Mouse (Mus musculus) CH12.LX (cell line): Measurements from ENCODE around the gene Cdk14. TPM values are rescaled to one million over a fixed set of nuclear protein-coding genes. Genes with fewer than 3 reads are reported as not detected.

Source experiments
- DNase-seq: peaks from one replicate; pipeline ENCODE4 v3.0.0-alpha.2; 2013; ENCODE audit errors: extremely low read depth
- H3K27ac ChIP-seq: 2 replicates; pipeline ENCODE4 v1.5.1; 2012; ENCODE audit warnings: low read depth, mild to moderate bottlenecking, control low read depth, moderate library complexity; ENCODE audit not compliant: insufficient read depth
- H3K27me3 ChIP-seq: replicated peaks from 2 replicates; pipeline ENCODE3; 2012; ENCODE audit warnings: inconsistent platforms
- H3K36me3 ChIP-seq, 2 experiments: replicated peaks in 1 of 2; 2 replicates each; pipeline versions ENCODE3 to v1.6.1; 2012; ENCODE audit warnings: inconsistent platforms in 1 of 2, low read length in 1 of 2, mild to moderate bottlenecking in 1 of 2, mixed read lengths in 1 of 2, moderate library complexity in 1 of 2; ENCODE audit not compliant: control insufficient read depth in 1 of 2, insufficient read depth in 1 of 2
- H3K4me1 ChIP-seq, 2 experiments: 2 replicates each; pipeline ENCODE4 v1.6.1; 2012; ENCODE audit warnings: inconsistent platforms in 1 of 2, moderate library complexity in 1 of 2; ENCODE audit not compliant: insufficient read depth in 2 of 2, control insufficient read depth in 1 of 2
- H3K4me2 ChIP-seq: 2 replicates; pipeline ENCODE4 v1.6.1; 2012; ENCODE audit warnings: low read depth, mild to moderate bottlenecking, control low read depth; ENCODE audit not compliant: poor library complexity, insufficient read depth, severe bottlenecking
- H3K4me3 ChIP-seq, 3 experiments: fragments of 150-350 bp in 1 of 3; sonication (generic) in 1 of 3; replicated peaks in 1 of 3; 2 replicates each; pipeline versions ENCODE3 to v1.5.1; 2011 to 2012; ENCODE audit warnings: low read depth in 2 of 3, low read length in 2 of 3, mild to moderate bottlenecking in 2 of 3, moderate library complexity in 2 of 3, control low read depth in 1 of 3, improper control_type of control experiment in 1 of 3, inconsistent platforms in 1 of 3, mixed read lengths in 1 of 3; ENCODE audit not compliant: poor library complexity in 1 of 3
- H3K79me2 ChIP-seq: replicated peaks from 2 replicates; pipeline ENCODE4 v1.6.1; 2012; ENCODE audit warnings: mild to moderate bottlenecking, moderate library complexity; ENCODE audit not compliant: control insufficient read depth, poor library complexity, insufficient read depth, severe bottlenecking; ENCODE audit errors: extremely low read depth
- H3K9ac ChIP-seq: 2 replicates; pipeline ENCODE4 v1.6.1; 2012; ENCODE audit warnings: low read depth, mild to moderate bottlenecking, control low read depth, moderate library complexity; ENCODE audit not compliant: insufficient read depth
- H3K9me3 ChIP-seq: replicated peaks from 2 replicates; pipeline ENCODE3; 2012; ENCODE audit warnings: low read length, inconsistent platforms, mixed read lengths
- CHD1 ChIP-seq: IDR thresholded peaks from 2 replicates; pipeline ENCODE4 v1.6.1; 2012; ENCODE audit warnings: low read depth, low read length, improper control_type of control experiment, inconsistent platforms
- CTCF ChIP-seq, 2 experiments: IDR thresholded peaks in 1 of 2; conservative IDR thresholded peaks in 1 of 2; 2 replicates each; pipeline ENCODE4 v1.5.1; 2011 to 2012; ENCODE audit warnings: low read depth in 2 of 2, low read length in 2 of 2, improper control_type of control experiment in 1 of 2, inconsistent platforms in 1 of 2, mild to moderate bottlenecking in 1 of 2, moderate library complexity in 1 of 2
- E2F4 ChIP-seq: IDR thresholded peaks from 2 replicates; pipeline ENCODE4 v1.6.1; 2011; ENCODE audit warnings: low read depth, low read length, improper control_type of control experiment; ENCODE audit not compliant: insufficient replicate concordance
- EP300 ChIP-seq: IDR thresholded peaks from 2 replicates; pipeline ENCODE4 v1.6.1; 2011; ENCODE audit warnings: low read length, improper control_type of control experiment
- HCFC1 ChIP-seq: IDR thresholded peaks from 2 replicates; pipeline ENCODE4 v1.6.1; 2012; ENCODE audit warnings: low read depth, mild to moderate bottlenecking, inconsistent platforms, low read length, improper control_type of control experiment
- JUND ChIP-seq: conservative IDR thresholded peaks from 2 replicates; pipeline ENCODE4 v1.6.1; 2011; ENCODE audit warnings: low read depth, low read length, improper control_type of control experiment
- KAT2A ChIP-seq: IDR thresholded peaks from 2 replicates; pipeline ENCODE4 v1.6.1; 2012; ENCODE audit warnings: low read length, improper control_type of control experiment, inconsistent platforms; ENCODE audit not compliant: insufficient replicate concordance
- MAFK ChIP-seq: IDR thresholded peaks from 2 replicates; pipeline ENCODE4 v1.6.1; 2011; ENCODE audit warnings: low read length, improper control_type of control experiment; ENCODE audit not compliant: insufficient replicate concordance
- MAX ChIP-seq: IDR thresholded peaks from 2 replicates; pipeline ENCODE4 v1.6.1; 2011; ENCODE audit warnings: low read length, improper control_type of control experiment
- MAZ ChIP-seq: IDR thresholded peaks from 2 replicates; pipeline ENCODE4 v1.6.1; 2012; ENCODE audit warnings: low read depth, mild to moderate bottlenecking, inconsistent platforms, low read length, improper control_type of control experiment, moderate library complexity
- MEF2A ChIP-seq: IDR thresholded peaks from 2 replicates; pipeline ENCODE4 v1.6.1; 2014; ENCODE audit warnings: low read depth, mild to moderate bottlenecking, inconsistent platforms, low read length, improper control_type of control experiment, borderline replicate concordance
- MXI1 ChIP-seq: IDR thresholded peaks from 2 replicates; pipeline ENCODE4 v1.6.1; 2011; ENCODE audit warnings: mild to moderate bottlenecking, low read depth, low read length, improper control_type of control experiment
- NELFE ChIP-seq: IDR thresholded peaks from 2 replicates; pipeline ENCODE4 v1.6.1; 2011; ENCODE audit warnings: low read depth, low read length, improper control_type of control experiment
- PAX5 ChIP-seq: IDR thresholded peaks from 2 replicates; pipeline ENCODE4 v1.6.1; 2012; ENCODE audit warnings: low read length, inconsistent platforms, mixed read lengths
- RCOR1 ChIP-seq: conservative IDR thresholded peaks from 2 replicates; pipeline ENCODE4 v1.6.1; 2012; ENCODE audit warnings: low read depth, mild to moderate bottlenecking, inconsistent platforms, low read length, improper control_type of control experiment
- SIN3A ChIP-seq: IDR thresholded peaks from 2 replicates; pipeline ENCODE4 v1.6.1; 2012; ENCODE audit warnings: low read length, improper control_type of control experiment, inconsistent platforms
- SMC3 ChIP-seq: IDR thresholded peaks from 2 replicates; pipeline ENCODE4 v1.6.1; 2011; ENCODE audit warnings: low read depth, low read length, improper control_type of control experiment
- TCF12 ChIP-seq: IDR thresholded peaks from 2 replicates; pipeline ENCODE4 v1.6.1; 2014; ENCODE audit warnings: low read depth, mild to moderate bottlenecking, inconsistent platforms, low read length, improper control_type of control experiment
- UBTF ChIP-seq: IDR thresholded peaks from 2 replicates; pipeline ENCODE4 v1.6.1; 2012; ENCODE audit warnings: low read depth, mild to moderate bottlenecking, inconsistent platforms, low read length, improper control_type of control experiment, moderate library complexity
- USF1 ChIP-seq: IDR thresholded peaks from 2 replicates; pipeline ENCODE4 v1.6.1; 2014; ENCODE audit warnings: low read depth, mild to moderate bottlenecking, inconsistent platforms, low read length, improper control_type of control experiment
- USF2 ChIP-seq: conservative IDR thresholded peaks from 2 replicates; pipeline ENCODE4 v1.6.1; 2011; ENCODE audit warnings: low read depth, low read length, improper control_type of control experiment
- ZC3H11A ChIP-seq: IDR thresholded peaks from 2 replicates; pipeline ENCODE4 v1.6.1; 2012; ENCODE audit warnings: low read depth, mild to moderate bottlenecking, inconsistent platforms, low read length, improper control_type of control experiment
- ZMIZ1 ChIP-seq: IDR thresholded peaks from 2 replicates; pipeline ENCODE4 v1.6.1; 2012; ENCODE audit warnings: low read depth, mild to moderate bottlenecking, inconsistent platforms, low read length, improper control_type of control experiment
- dilution Hi-C: fragments of 300-500 bp; cut with MboI; formaldehyde crosslinking; loops from 2 replicates; pipeline ENCODE4 v1.14.3; 2020; ENCODE audit warnings: low sequenced_read_pairs; ENCODE audit not compliant: extremely low pct_unique_long_range_greater_than_20kb, extremely low pct_ligation_motif_present
- in situ Hi-C: fragments of 300-500 bp; cut with MboI; formaldehyde crosslinking; loops from 3 replicates; pipeline ENCODE4 v1.14.3; 2019; ENCODE audit warnings: low sequenced_read_pairs, low pct_ligation_motif_present, low pct_unique_long_range_greater_than_20kb, mixed read lengths
- polyA plus RNA-seq: library from polyadenylated mRNA; unstranded; fragments of >175 nt; gene quantifications from 2 replicates; pipeline ENCODE4 v1.2.1, GENCODE M21; 2012; ENCODE audit warnings: low read depth; ENCODE audit not compliant: insufficient read length
- total RNA-seq, 2 experiments: library from RNA; depleted of rRNA; stranded (reverse); fragments of 300-350 nt in 1 of 2; fragments of >200 nt in 1 of 2; gene quantifications; 2 replicates each; pipeline ENCODE4 v1.2.3; 2012 to 2014

Gene Cdk14
- total and polyA plus RNA-seq, 3 experiments = 3.7 to 12.0 (median 8.9) TPM

DNA sequence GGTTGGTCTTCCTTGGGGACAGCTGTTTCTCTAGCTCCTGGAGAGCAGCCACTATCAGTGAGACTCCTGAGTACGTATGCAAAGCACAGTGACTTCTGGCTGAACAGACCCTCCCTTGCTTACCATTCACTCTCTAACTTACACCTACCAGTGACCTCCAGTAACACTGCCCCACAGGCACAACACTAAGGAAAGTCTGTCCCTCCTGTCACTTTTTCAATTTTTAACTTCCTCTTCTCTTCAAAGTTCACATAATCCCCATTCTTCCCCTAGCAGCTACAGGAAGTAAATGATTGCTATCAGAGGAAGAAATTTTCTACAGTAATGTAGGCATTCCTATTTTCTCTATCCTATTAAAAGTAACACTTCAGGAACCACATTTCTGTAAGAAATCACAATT lies 485.0 kb downstream of the Cdk14 start:
- H3K4me3 ChIP-seq = no peak overlapping the region
- no peaks in the 10 kb centered on the region for H3K79me2 ChIP-seq
- TF ChIP-seq MEF2A = no peak
- no peak for TF ChIP-seq JUND
- no peak for TF ChIP-seq TCF12
- no peak for TF ChIP-seq KAT2A
- no peak for TF ChIP-seq ZC3H11A
- TF ChIP-seq RCOR1 = no peak
- no peak for TF ChIP-seq NELFE
- no peak for TF ChIP-seq PAX5
- TF ChIP-seq, all 38 proteins: peak for 0
- dilution Hi-C loops = no loop called here
- H3K9ac ChIP-seq = no peak overlapping the region
- H3K27ac ChIP-seq = no peak overlapping the region
- in situ Hi-C loops = no loop called here
- peaks cover 0 to 3% of the 10 kb centered on the region in 2 experiments for H3K36me3 ChIP-seq
- peaks cover 0 to 22% of the 10 kb centered on the region in 2 experiments; a peak in 2 of 4 replicates for H3K4me1 ChIP-seq
- H3K9me3 ChIP-seq = no peaks in the 10 kb centered on the region
- H3K4me2 ChIP-seq = no peak overlapping the region
- DNase-seq = no peak
- no peaks in the 10 kb centered on the region for H3K27me3 ChIP-seq

- no peaks in the 10 kb centered on the region for H3K9me3 ChIP-seq
- no peaks in the 10 kb centered on the region for H3K79me2 ChIP-seq
- H3K4me2 ChIP-seq = no peak overlapping the region
- no peak overlapping the region for H3K4me3 ChIP-seq
- peaks cover 0 to 22% of the 10 kb centered on the region in 2 experiments; a peak in 2 of 4 replicates for H3K4me1 ChIP-seq
- peaks cover 0 to 3% of the 10 kb centered on the region in 2 experiments for H3K36me3 ChIP-seq
- H3K27ac ChIP-seq = no peak overlapping the region
- H3K27me3 ChIP-seq = no peaks in the 10 kb centered on the region
- dilution Hi-C loops = no loop called here
- no peak overlapping the region for H3K9ac ChIP-seq
- no peak for DNase-seq
- in situ Hi-C loops = no loop called here
- no peak for TF ChIP-seq HCFC1
- no peak for TF ChIP-seq MXI1
- no peak for TF ChIP-seq ZMIZ1
- no peak for TF ChIP-seq SMC3
- no peak for TF ChIP-seq CHD1
Measured at GRCm38 (mm10) chr5:4934491-4934890, 485.6 kb downstream of the Cdk14 start.

- dilution Hi-C loops = no loop called here
Measured at GRCm38 (mm10) chr5:4931539-4932143, 488.5 kb downstream of the Cdk14 start.

More at GRCm38 (mm10) chr5:4931539-4932143, 488.5 kb downstream of the Cdk14 start:
- in situ Hi-C loops = no loop called here
- no peaks in the 10 kb centered on the region for H3K9me3 ChIP-seq
- TF ChIP-seq MAFK = no peak
- TF ChIP-seq MAZ = no peak
- no peak for TF ChIP-seq PAX5
- TF ChIP-seq CHD1 = no peak
- TF ChIP-seq SIN3A = no peak
- no peak for TF ChIP-seq CTCF (conservative IDR thresholded peaks at IDR 0.05 in 1 of 2, IDR thresholded peaks at IDR 0.05 in 1 of 2; ENCODE audit: low read depth in 2 of 2, low read length in 2 of 2)
- TF ChIP-seq MEF2A = no peak
- no peak for TF ChIP-seq E2F4
- no peak for TF ChIP-seq MXI1
- TF ChIP-seq RCOR1 = no peak
- no peak for TF ChIP-seq MAX
- no peak for TF ChIP-seq UBTF
- TF ChIP-seq USF2 = no peak
- TF ChIP-seq USF1 = no peak
- TF ChIP-seq EP300 = no peak
- TF ChIP-seq NELFE = no peak
- TF ChIP-seq, all 38 proteins: peak for 0
- H3K4me2 ChIP-seq = no peak overlapping the region
- no peaks in the 10 kb centered on the region for H3K79me2 ChIP-seq
- H3K27ac ChIP-seq = no peak overlapping the region
- H3K9ac ChIP-seq = no peak overlapping the region
- H3K4me1 ChIP-seq = peaks cover 4 to 26% of the 10 kb centered on the region in 2 experiments; a peak in 2 of 4 replicates
- no peak overlapping the region for H3K4me3 ChIP-seq
- peaks cover 0 to 3% of the 10 kb centered on the region in 2 experiments for H3K36me3 ChIP-seq
- DNase-seq = peak; percentile 11
- H3K27me3 ChIP-seq = no peaks in the 10 kb centered on the region
